Mouse (Mus musculus) liver, embryonic 13.5 days (tissue): ENCODE measurements around the gene Aida. TPM values are rescaled to one million over a fixed set of nuclear protein-coding genes. Genes with fewer than 3 reads are reported as not detected.
"Not testable (repeated sequence)": the region's sequence is repeated elsewhere in the genome, so short reads cannot be mapped to it uniquely, and the experiment has no call there.

Source experiments
- ATAC-seq: fragments of 200-750 bp; cut with Nextera tagmentation; 2 replicates; pipeline ENCODE4 v1.8.0; 2017; ENCODE audit warnings: low read depth, mild to moderate bottlenecking, moderate number of reproducible peaks, moderate library complexity
- DNase-seq: peaks from one replicate; pipeline ENCODE4 v3.0.0; 2022
- H3K27ac ChIP-seq: fragments of 300-500 bp; sonication (generic); 2 replicates; pipeline ENCODE4 v1.5.1; 2015; ENCODE audit warnings: moderate library complexity, mild to moderate bottlenecking, inconsistent platforms
- H3K27me3 ChIP-seq: fragments of 300-500 bp; sonication (generic); 2 replicates; pipeline ENCODE4 v1.6.1; 2015; ENCODE audit warnings: mild to moderate bottlenecking, inconsistent platforms
- H3K36me3 ChIP-seq: fragments of 300-500 bp; sonication (generic); 2 replicates; pipeline ENCODE4 v1.6.1; 2015; ENCODE audit warnings: mild to moderate bottlenecking, inconsistent platforms
- H3K4me1 ChIP-seq: fragments of 300-500 bp; sonication (generic); replicated peaks from 2 replicates; pipeline ENCODE4 v1.6.1; 2015; ENCODE audit warnings: inconsistent platforms
- H3K4me2 ChIP-seq: fragments of 300-500 bp; sonication (generic); 2 replicates; pipeline ENCODE4 v1.6.1; 2015; ENCODE audit warnings: inconsistent platforms, mild to moderate bottlenecking, moderate library complexity
- H3K4me3 ChIP-seq: fragments of 300-500 bp; sonication (generic); replicated peaks from 2 replicates; pipeline ENCODE4 v1.5.1; 2015; ENCODE audit warnings: mild to moderate bottlenecking, inconsistent platforms
- H3K9ac ChIP-seq: fragments of 300-500 bp; sonication (generic); 2 replicates; pipeline ENCODE4 v1.6.1; 2015; ENCODE audit warnings: mild to moderate bottlenecking, inconsistent platforms
- H3K9me3 ChIP-seq: fragments of 300-500 bp; sonication (generic); replicated peaks from 2 replicates; pipeline ENCODE4 v1.6.1; 2016; ENCODE audit warnings: inconsistent platforms
- WGBS: fragments of 180-500 bp; shearing (Covaris S2); methylation state at CpG from one replicate; pipeline ENCODE4 v1.1.7; 2015; ENCODE audit not compliant: insufficient replicate concordance; 5-methylcytosine and 5-hydroxymethylcytosine counted together
- polyA plus RNA-seq: library from polyadenylated mRNA; unstranded; fragments of >200 nt; fragmentation: Nextera tagmentation; extraction: Ambion mirVana; gene quantifications from 2 replicates; pipeline ENCODE4 v1.2.1, GENCODE M21; 2015

The Aida gene
- polyA plus RNA-seq, 1 experiment from 2014 or later, result 21.3 TPM

- H3K4me1 ChIP-seq, result no peaks in the 10 kb centered on the region
- no peak overlapping the region for H3K27ac ChIP-seq
- H3K9ac ChIP-seq, result no peak overlapping the region
- no peaks in the 10 kb centered on the region for H3K9me3 ChIP-seq
- ATAC-seq, result no peak
- no peak overlapping the region for H3K4me2 ChIP-seq
- H3K27me3 ChIP-seq, result no peaks in the 10 kb centered on the region
- WGBS, result 48% methylated on average over 3 of the region's 3 CpGs
- H3K4me3 ChIP-seq, result no peak overlapping the region
- DNase-seq, result no peak
- H3K36me3 ChIP-seq, result peaks cover 81% of the 10 kb centered on the region
Observed at GRCm38 (mm10) chr1:183320708-183321107, 24.3 kb downstream of the Aida start.

GRCm38 (mm10) chr1:183322496-183322895 lies 26.1 kb downstream of the Aida start:
- H3K9ac ChIP-seq, DNase-seq, H3K4me3 ChIP-seq, H3K4me2 ChIP-seq, H3K9me3 ChIP-seq, H3K4me1 ChIP-seq, ATAC-seq, H3K27me3 ChIP-seq, H3K27ac ChIP-seq: not testable (repeated sequence)
- 70% methylated on average over 5 of the region's 5 CpGs for WGBS
- H3K36me3 ChIP-seq, result peaks cover 81% of the 10 kb centered on the region

GRCm38 (mm10) chr1:183323923-183324322 lies 27.5 kb downstream of the Aida start:
- H3K9ac ChIP-seq, result no peak overlapping the region
- H3K4me3 ChIP-seq, result no peak overlapping the region
- no peaks in the 10 kb centered on the region for H3K4me1 ChIP-seq
- H3K27ac ChIP-seq, result no peak overlapping the region
- H3K27me3 ChIP-seq, result no peaks in the 10 kb centered on the region
- H3K36me3 ChIP-seq, result peaks cover 82% of the 10 kb centered on the region
- H3K4me2 ChIP-seq, result no peak overlapping the region
- H3K9me3 ChIP-seq, result no peaks in the 10 kb centered on the region
- DNase-seq, result no peak
- 89% methylated on average over 2 of the region's 2 CpGs for WGBS
- no peak for ATAC-seq

- no peak overlapping the region for H3K4me2 ChIP-seq
- DNase-seq (no peak), ATAC-seq (no peak)
- H3K4me1 ChIP-seq, result no peaks in the 10 kb centered on the region
- H3K36me3 ChIP-seq, result peaks cover 82% of the 10 kb centered on the region
- 86% methylated on average over 6 of the region's 6 CpGs for WGBS
- no peak overlapping the region for H3K27ac ChIP-seq
- no peaks in the 10 kb centered on the region for H3K9me3 ChIP-seq
- no peak overlapping the region for H3K9ac ChIP-seq
- H3K27me3 ChIP-seq, result no peaks in the 10 kb centered on the region
- H3K4me3 ChIP-seq, result no peak overlapping the region
Observed at GRCm38 (mm10) chr1:183324433-183324832, 28.0 kb downstream of the Aida start.

GRCm38 (mm10) chr1:183327171-183327570 lies 30.8 kb downstream of the Aida start:
- H3K4me1 ChIP-seq, result no peaks in the 10 kb centered on the region
- peaks cover 86% of the 10 kb centered on the region for H3K36me3 ChIP-seq
- no peak overlapping the region for H3K27ac ChIP-seq
- 82% methylated on average over 8 of the region's 8 CpGs for WGBS
- ATAC-seq, result no peak
- H3K4me2 ChIP-seq, result no peak overlapping the region
- no peak overlapping the region for H3K4me3 ChIP-seq
- no peaks in the 10 kb centered on the region for H3K9me3 ChIP-seq
- no peak overlapping the region for H3K9ac ChIP-seq
- no peaks in the 10 kb centered on the region for H3K27me3 ChIP-seq
- no peak for DNase-seq

GRCm38 (mm10) chr1:183342902-183343301 lies 46.5 kb downstream of the Aida start:
- H3K9me3 ChIP-seq, H3K4me3 ChIP-seq, DNase-seq, H3K27me3 ChIP-seq, H3K9ac ChIP-seq, H3K27ac ChIP-seq, H3K4me2 ChIP-seq, ATAC-seq: not testable (repeated sequence)
- Histone ChIP-seq H3K36me3 (peaks cover 27% of the 10 kb centered on the region), H3K4me1 (peaks cover 14% of the 10 kb centered on the region)
- WGBS, result 81% methylated on average over 1 of the region's 1 CpGs

GRCm38 (mm10) chr1:183344886-183345816 lies 48.8 kb downstream of the Aida start:
- under 1% methylated on average over 72 of the region's 72 CpGs for WGBS
- ATAC-seq (peak; percentile 94), DNase-seq (peak; percentile 83)

GRCm38 (mm10) chr1:183345817-183346195 lies 49.4 kb downstream of the Aida start:
- no peak for DNase-seq
- no peak for ATAC-seq
- Histone ChIP-seq H3K9me3 (no peaks in the 10 kb centered on the region), H3K36me3 (peaks cover 18% of the 10 kb centered on the region), H3K9ac (peak overlapping the region; percentile 95), H3K4me3 (peak overlapping the region; percentile 97), H3K27ac (0 out of 2 replicates have a peak overlapping the region, but pooled peaks have one; percentile 32), H3K4me1 (peaks cover 14% of the 10 kb centered on the region), H3K4me2 (peak overlapping the region; percentile 90), H3K27me3 (no peaks in the 10 kb centered on the region)
- WGBS, result 3% methylated on average over 10 of the region's 10 CpGs

More at GRCm38 (mm10) chr1:183344886-183345816, 48.8 kb downstream of the Aida start:
- H3K36me3 ChIP-seq, result peaks cover 24% of the 10 kb centered on the region
- peak overlapping the region; percentile 96 for H3K27ac ChIP-seq
- H3K27me3 ChIP-seq, result no peaks in the 10 kb centered on the region
- peak overlapping the region; percentile 97 for H3K4me3 ChIP-seq
- peak overlapping the region; percentile 90 for H3K4me2 ChIP-seq
- H3K4me1 ChIP-seq, result peaks cover 14% of the 10 kb centered on the region
- peak overlapping the region; percentile 95 for H3K9ac ChIP-seq
- no peaks in the 10 kb centered on the region for H3K9me3 ChIP-seq

- 12% methylated on average over 6 of the region's 6 CpGs for WGBS
- peaks cover 24% of the 10 kb centered on the region for H3K36me3 ChIP-seq
- peak; percentile 48 for DNase-seq
Observed at GRCm38 (mm10) chr1:183349840-183350239, 53.5 kb downstream of the Aida start.

GRCm38 (mm10) chr1:183358901-183359300 lies 62.5 kb downstream of the Aida start:
- WGBS, result 74% methylated on average over 3 of the region's 3 CpGs
- Histone ChIP-seq H3K36me3 (peaks cover 47% of the 10 kb centered on the region), H3K4me3 (no peak overlapping the region), H3K27ac (no peak overlapping the region), H3K9me3 (no peaks in the 10 kb centered on the region), H3K4me2 (no peak overlapping the region), H3K27me3 (no peaks in the 10 kb centered on the region), H3K9ac (no peak overlapping the region), H3K4me1 (peaks cover 10% of the 10 kb centered on the region)
- ATAC-seq (no peak), DNase-seq (no peak)

More at GRCm38 (mm10) chr1:183349840-183350239, 53.5 kb downstream of the Aida start:
- Histone ChIP-seq H3K9me3 (no peaks in the 10 kb centered on the region), H3K27me3 (no peaks in the 10 kb centered on the region), H3K9ac (no peak overlapping the region), H3K27ac (no peak overlapping the region), H3K4me1 (peaks cover 11% of the 10 kb centered on the region), H3K4me3 (no peak overlapping the region), H3K4me2 (no peak overlapping the region)
- no peak for ATAC-seq

- DNase-seq, result no peak
- Histone ChIP-seq H3K4me2 (no peak overlapping the region), H3K27ac (no peak overlapping the region), H3K9ac (no peak overlapping the region), H3K4me1 (peaks cover 12% of the 10 kb centered on the region), H3K36me3 (peaks cover 48% of the 10 kb centered on the region), H3K4me3 (no peak overlapping the region), H3K9me3 (no peaks in the 10 kb centered on the region), H3K27me3 (no peaks in the 10 kb centered on the region)
- whole genome bisulfite sequencing, result 28% methylated on average over 5 of the region's 5 CpGs
- peak; percentile 55; the same call in 1 of the 2 replicates for ATAC-seq
Observed at GRCm38 (mm10) chr1:183362301-183362700, 65.9 kb downstream of the Aida start.
